Mouse (Mus musculus): Measurements from ENCODE around the gene Hhat.

Hhat gene

GRCm38 (mm10) chr1:192742394-192743251 lies 28.4 kb downstream of the Hhat start:
- no peak for DNase-seq (ENCODE audit: low spot score)

- no peak for DNase-seq (ENCODE audit: low spot score)
Observed at GRCm38 (mm10) chr1:192741896-192742295, 29.1 kb downstream of the Hhat start.

DNA sequence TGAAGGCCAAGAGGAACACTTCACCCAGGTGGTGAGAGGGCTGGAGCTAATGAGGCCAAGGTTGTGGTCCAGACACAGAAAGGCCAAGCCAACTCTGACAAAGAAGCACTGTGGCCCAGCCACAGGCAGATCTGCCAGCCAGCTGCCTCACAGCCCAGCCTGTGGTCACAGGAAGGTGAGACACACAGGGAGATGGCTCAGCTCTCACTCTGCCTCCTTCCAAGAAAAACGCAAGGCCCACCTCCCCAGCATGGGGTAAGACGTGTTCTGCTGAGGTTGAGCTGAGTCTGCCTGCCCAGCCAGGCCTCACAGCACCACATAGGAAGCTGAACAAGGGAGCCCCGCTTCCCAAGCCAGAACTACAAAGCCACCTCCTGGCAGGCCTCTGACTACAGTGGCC lies 34.5 kb downstream of the Hhat start:
- no peak for DNase-seq (ENCODE audit: low spot score)

DNA sequence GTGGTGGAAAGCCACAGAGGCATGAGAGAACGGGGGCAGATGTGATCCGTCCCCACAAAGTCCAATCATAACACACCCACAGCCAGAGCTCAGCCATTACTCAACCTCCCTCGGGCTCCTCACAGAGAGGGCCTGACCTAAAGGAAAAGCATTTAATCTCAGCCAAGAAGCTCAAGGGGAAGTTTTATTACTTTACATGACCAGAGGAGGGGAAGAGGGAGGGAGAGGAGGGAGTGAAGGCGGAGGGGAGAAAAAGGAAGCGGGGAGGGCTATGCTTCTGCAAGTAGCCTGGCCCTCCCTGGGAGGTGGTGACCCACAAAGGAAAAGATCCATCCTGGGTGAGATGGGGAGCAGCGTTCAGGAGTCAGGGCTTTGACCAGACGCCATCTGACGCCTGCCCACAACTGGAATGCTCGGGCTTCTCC lies 35.0 kb downstream of the Hhat start:
- no peak for DNase-seq (ENCODE audit: low spot score)

GRCm38 (mm10) chr1:192730517-192730916 lies 40.5 kb downstream of the Hhat start:
- DNase-seq (ENCODE audit: low spot score): no peak

GRCm38 (mm10) chr1:192726996-192727624 lies 43.9 kb downstream of the Hhat start:
- DNase-seq (ENCODE audit: low spot score): no peak

- DNase-seq (ENCODE audit: low spot score): peak; percentile 50
Observed at GRCm38 (mm10) chr1:192722147-192722546, 48.9 kb downstream of the Hhat start.

DNA sequence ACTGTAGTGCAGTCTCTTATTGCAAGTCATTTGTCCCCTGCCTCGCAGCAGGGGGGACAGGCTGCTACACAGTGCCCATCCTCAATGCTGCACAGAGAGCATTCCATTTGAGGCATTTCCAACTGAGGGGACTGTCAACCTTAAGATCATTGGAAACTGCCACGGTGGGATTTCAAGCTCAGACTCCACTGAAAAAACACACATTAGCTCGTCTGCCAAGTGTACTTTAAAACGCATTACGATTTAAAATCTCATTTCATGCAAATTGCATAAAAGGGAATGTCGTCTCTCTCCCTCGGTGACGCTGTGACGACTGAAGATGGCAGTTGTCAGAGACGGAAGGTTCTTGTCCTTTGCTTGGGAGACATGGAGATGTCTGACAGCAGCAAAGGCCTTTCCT lies 50.9 kb downstream of the Hhat start:
- no peak for DNase-seq (ENCODE audit: low spot score)

GRCm38 (mm10) chr1:192711779-192712348 lies 59.2 kb downstream of the Hhat start:
- peak; percentile 30 for DNase-seq (ENCODE audit: low spot score)

- no peak for DNase-seq (ENCODE audit: low spot score)
Observed at GRCm38 (mm10) chr1:192700339-192701073, 70.5 kb downstream of the Hhat start.

- no peak for DNase-seq (ENCODE audit: low spot score)
Observed at GRCm38 (mm10) chr1:192699101-192699500, 71.9 kb downstream of the Hhat start.

GRCm38 (mm10) chr1:192696371-192696863 lies 74.6 kb downstream of the Hhat start:
- DNase-seq (ENCODE audit: low spot score): no peak

- DNase-seq (ENCODE audit: low spot score): no peak
Observed at GRCm38 (mm10) chr1:192693644-192694043, 77.4 kb downstream of the Hhat start.

- no peak for DNase-seq (ENCODE audit: low spot score)
Observed at GRCm38 (mm10) chr1:192692982-192693381, 78.0 kb downstream of the Hhat start.

DNA sequence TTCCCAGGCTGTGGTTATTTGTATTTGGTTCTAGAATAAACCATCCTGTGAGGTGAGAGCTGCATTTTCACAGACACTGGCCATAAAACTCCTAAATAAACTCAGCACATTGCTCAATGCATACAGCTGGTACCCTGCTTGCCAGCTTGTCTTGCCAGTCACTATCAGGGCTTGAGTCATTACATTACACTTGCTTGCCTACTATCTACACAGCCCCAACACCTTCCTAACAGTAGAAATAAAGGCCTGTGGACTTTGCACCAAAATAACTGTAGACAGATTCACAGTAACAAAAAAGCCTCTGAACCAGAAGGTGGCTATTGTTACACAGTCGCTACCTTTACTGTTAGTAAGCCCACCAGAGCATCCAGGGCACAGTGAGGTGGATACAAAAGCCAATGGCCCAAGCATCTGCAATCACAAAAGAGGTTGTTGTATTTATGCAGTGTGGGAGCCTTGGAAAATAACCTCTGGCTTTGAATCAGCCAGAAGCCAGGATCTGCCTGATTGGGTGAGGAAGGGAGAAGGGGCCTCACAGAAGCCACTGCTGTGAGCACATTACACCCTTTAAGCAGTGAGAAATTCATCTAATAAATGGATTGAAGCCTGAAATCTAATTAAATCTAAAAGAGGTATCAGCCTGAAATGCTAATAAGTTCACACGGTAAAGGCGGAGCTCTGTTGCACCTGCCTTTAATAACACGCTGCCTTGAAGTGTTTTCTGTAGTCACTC lies 88.6 kb downstream of the Hhat start:
- DNase-seq (ENCODE audit: low spot score): no peak

DNA sequence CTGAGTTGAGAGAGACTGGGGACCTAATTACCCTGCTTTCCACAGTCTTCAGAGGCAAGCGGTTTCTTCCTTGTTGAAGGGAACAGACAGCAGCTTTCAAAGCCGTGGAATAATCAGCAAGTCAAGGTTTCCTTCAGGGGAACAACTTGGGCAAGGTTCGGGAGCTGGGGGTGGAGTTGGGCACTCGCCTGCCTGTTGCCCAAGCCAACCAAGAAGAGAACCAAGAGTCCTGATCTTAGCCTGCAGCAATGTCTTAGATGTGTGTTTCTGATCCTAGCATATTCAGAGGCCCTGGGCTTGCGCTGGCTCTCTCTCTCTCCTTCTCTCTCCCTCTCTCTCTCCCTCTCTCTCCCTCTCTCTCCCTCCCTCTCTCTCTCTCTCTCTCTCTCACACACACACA lies 93.8 kb downstream of the Hhat start:
- DNase-seq (ENCODE audit: low spot score): no peak

DNA sequence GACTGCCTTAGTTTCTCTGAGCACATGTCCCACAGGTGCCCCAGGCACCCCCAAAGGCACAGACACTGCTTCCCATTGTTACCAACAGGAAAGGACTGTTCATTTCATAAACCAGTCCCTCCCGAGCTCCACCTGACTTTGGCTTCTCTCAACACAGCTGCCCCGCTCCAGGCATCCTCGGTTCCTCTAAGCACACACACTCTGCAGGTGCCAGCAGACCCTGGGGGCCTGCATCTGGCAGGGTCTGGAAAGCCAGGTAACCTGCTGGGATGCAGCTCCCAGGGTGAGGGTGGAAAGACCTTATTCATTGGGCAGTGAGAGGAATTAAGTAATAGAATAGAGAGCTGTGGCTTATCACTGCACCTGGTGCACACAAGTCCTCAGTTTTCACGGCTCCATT lies 107.4 kb downstream of the Hhat start:
- no peak for DNase-seq (ENCODE audit: low spot score)

DNA sequence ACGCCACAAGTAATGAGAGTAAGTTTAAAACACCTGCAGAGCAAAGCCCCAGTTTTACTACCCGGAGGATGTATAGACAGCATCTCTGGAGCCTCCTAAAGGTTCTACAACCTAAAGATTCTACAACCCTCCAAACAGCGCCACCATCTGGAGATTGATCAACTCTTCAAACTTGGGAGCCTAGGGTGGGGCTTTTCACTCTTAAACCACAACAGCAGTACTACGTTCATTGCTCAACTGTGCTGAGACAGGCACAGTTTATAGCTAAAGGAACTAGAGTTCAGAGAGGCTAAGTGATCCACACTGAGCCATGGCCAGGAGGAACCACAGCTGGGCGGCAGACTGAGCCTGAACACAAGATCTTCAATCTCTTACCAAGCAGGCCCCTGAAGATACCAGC lies 107.9 kb downstream of the Hhat start:
- no peak for DNase-seq (ENCODE audit: low spot score)

DNA sequence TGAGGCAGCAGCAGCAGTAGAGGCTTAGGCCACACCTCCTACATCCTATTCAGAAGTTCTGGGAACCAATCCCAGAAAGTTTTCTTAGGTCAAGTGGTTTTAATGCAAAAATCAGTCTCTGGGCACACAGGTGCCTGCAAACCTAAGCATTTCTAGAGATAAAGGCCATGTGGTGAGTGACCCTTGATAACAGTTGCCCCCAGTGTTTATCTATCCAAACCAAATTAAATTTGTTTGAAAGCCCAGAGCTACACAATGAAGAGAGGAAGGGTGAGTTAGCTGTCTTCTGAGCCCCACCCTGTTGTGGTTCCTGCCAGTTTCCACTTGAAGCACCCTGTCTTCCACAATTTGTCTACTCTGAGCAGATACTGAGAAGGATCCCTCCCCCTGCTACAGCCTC lies 109.4 kb downstream of the Hhat start:
- DNase-seq (ENCODE audit: low spot score): no peak

- no peak for DNase-seq (ENCODE audit: low spot score)
Observed at GRCm38 (mm10) chr1:192657417-192657816, 113.6 kb downstream of the Hhat start.

- DNase-seq (ENCODE audit: low spot score): no peak
Observed at GRCm38 (mm10) chr1:192651981-192652605, 118.9 kb downstream of the Hhat start.
